Mouse (Mus musculus): Measurements from ENCODE around the gene 4931406C07Rik.

- TF ChIP-seq GATA1 (IDR thresholded peaks at IDR 0.05; ENCODE audit: borderline replicate concordance, low read length), result no peak
- TF ChIP-seq FLI1 (IDR thresholded peaks at IDR 0.05; ENCODE audit: low read length), result no peak
Observed at GRCm38 (mm10) chr9:15288402-15288801, 17.8 kb downstream of the 4931406C07Rik start.
